Comparison of ENCODE assay signal across 19 mouse cellular contexts in the genomic region with DNA sequence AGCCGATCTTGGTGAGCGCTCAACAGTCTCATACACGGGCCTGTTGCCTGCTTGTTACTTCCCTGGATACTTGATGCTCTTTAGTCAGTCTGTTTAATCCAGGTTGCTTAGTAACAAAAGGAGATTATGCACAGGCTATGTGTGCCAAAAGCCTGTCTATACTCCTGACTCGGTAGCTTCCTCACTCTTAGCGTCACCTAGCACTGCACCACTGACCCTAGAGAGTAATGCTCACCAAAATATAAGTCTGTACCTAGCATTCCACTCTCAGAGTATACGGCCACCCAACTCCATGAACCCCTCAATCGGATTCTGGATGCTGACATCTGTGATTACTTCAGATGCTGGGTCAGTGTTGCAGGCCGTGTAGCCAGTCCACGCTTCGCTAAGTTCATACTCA.
DNase-seq lines count a peak whose midpoint lies in the region; ATAC-seq and TF ChIP-seq lines count a peak whose summit lies in the region.
"Had no signal": no experiment of that assay in that cellular context is flagged by ENCODE, and none has a peak within 500 bp of the region (broad histone marks: within the 10 kb centered on the region; RNA-seq: fewer than 3 reads in every experiment).

No protein-coding gene starts in this region.

- peak; percentile 24 for DNase-seq in midbrain, embryonic 14.5 days
- no peak for DNase-seq in kidney, adult 8-10 months
- no peak for DNase-seq in right cerebral cortex, postnatal 36 days (ENCODE audit: low spot score in 2 of 2)
- DNase-seq: adrenal gland, postnatal 10 days; cerebellum, adult 11-12 months; cerebellum, adult 9-10 months; cerebellum, postnatal 25 days; gastrocnemius, postnatal 10 days; heart, adult 2 months had no signal

- ATAC-seq in midbrain, embryonic 13.5 days, result 0 out of 2 replicates have a peak, but pooled peaks have one; percentile 45
- no peak for ATAC-seq in midbrain, embryonic 15.5 days (replicated peaks)
- no peak for ATAC-seq in midbrain, embryonic 14.5 days (ENCODE audit: low FRiP score, low TSS enrichment)
- ATAC-seq in CD4-positive, CD25-positive, alpha-beta regulatory T cell, adult 4 months, result no peak
- ATAC-seq: forebrain, embryonic 13.5 days had no signal

- 74% methylated on average over 10 of the region's 10 CpGs for WGBS in midbrain, embryonic 13.5 days
- WGBS in midbrain, embryonic 15.5 days, result 68% methylated on average over 10 of the region's 10 CpGs
- WGBS in midbrain, embryonic 14.5 days, result 69% methylated on average over 10 of the region's 10 CpGs

- no peak overlapping the region for H3K4me2 ChIP-seq in midbrain, embryonic 13.5 days (replicated peaks)
- H3K4me2 ChIP-seq in midbrain, embryonic 15.5 days, result no peak overlapping the region
- no peak overlapping the region for H3K4me2 ChIP-seq in midbrain, embryonic 14.5 days (ENCODE audit: low read length)
- H3K4me2 ChIP-seq in myocyte (ENCODE audit: low read depth), result peak overlapping the region; percentile 8
- H3K4me2 ChIP-seq: embryonic facial prominence, embryonic 12.5 days; forebrain, embryonic 13.5 days; heart, embryonic 12.5 days; hindbrain, embryonic 14.5 days had no signal

- no peaks in the 10 kb centered on the region for H3K79me2 ChIP-seq in myocyte (ENCODE audit: control insufficient read depth, insufficient read depth)

- H3ac ChIP-seq in myocyte (ENCODE audit: control insufficient read depth, insufficient read length), result no peak overlapping the region

- H3K4me3 ChIP-seq in midbrain, embryonic 13.5 days (replicated peaks), result no peak overlapping the region
- H3K4me3 ChIP-seq in midbrain, embryonic 15.5 days, result no peak overlapping the region
- H3K4me3 ChIP-seq in midbrain, embryonic 14.5 days (replicated peaks; ENCODE audit: low read depth, low read length), result no peak overlapping the region
- H3K4me3 ChIP-seq in myocyte, result no peak overlapping the region
- H3K4me3 ChIP-seq: embryonic facial prominence, embryonic 12.5 days; forebrain, embryonic 13.5 days; heart, adult 2 months; heart, embryonic 12.5 days; hindbrain, embryonic 10.5 days had no signal

- H3K27ac ChIP-seq in midbrain, embryonic 13.5 days, result no peak overlapping the region
- H3K27ac ChIP-seq in midbrain, embryonic 15.5 days, result no peak overlapping the region
- H3K27ac ChIP-seq in midbrain, embryonic 14.5 days (replicated peaks; ENCODE audit: low read depth, low read length), result no peak overlapping the region
- H3K27ac ChIP-seq: embryonic facial prominence, embryonic 12.5 days; forebrain, embryonic 13.5 days; heart, adult 2 months; hindbrain, embryonic 10.5 days; hindbrain, embryonic 14.5 days had no signal

- no peak overlapping the region for H3K9ac ChIP-seq in midbrain, embryonic 13.5 days (replicated peaks)
- no peak overlapping the region for H3K9ac ChIP-seq in midbrain, embryonic 15.5 days
- H3K9ac ChIP-seq in midbrain, embryonic 14.5 days (replicated peaks; ENCODE audit: low read length), result no peak overlapping the region
- H3K9ac ChIP-seq: embryonic facial prominence, embryonic 12.5 days; forebrain, embryonic 13.5 days; heart, embryonic 12.5 days; hindbrain, embryonic 14.5 days had no signal

- no peaks in the 10 kb centered on the region for H3K9me3 ChIP-seq in midbrain, embryonic 13.5 days
- H3K9me3 ChIP-seq in midbrain, embryonic 15.5 days, result no peaks in the 10 kb centered on the region
- no peaks in the 10 kb centered on the region for H3K9me3 ChIP-seq in midbrain, embryonic 14.5 days (ENCODE audit: control insufficient read depth, low read length)
- H3K9me3 ChIP-seq: embryonic facial prominence, embryonic 12.5 days; forebrain, embryonic 13.5 days; G1E; heart, embryonic 12.5 days; hindbrain, embryonic 10.5 days had no signal

- H3K36me3 ChIP-seq in midbrain, embryonic 13.5 days, result no peaks in the 10 kb centered on the region
- no peaks in the 10 kb centered on the region for H3K36me3 ChIP-seq in midbrain, embryonic 15.5 days (replicated peaks)
- no peaks in the 10 kb centered on the region for H3K36me3 ChIP-seq in midbrain, embryonic 14.5 days (ENCODE audit: control insufficient read depth, insufficient read depth, low read length)
- no peaks in the 10 kb centered on the region for H3K36me3 ChIP-seq in myocyte (ENCODE audit: control insufficient read depth, insufficient read depth)
- H3K36me3 ChIP-seq: embryonic facial prominence, embryonic 12.5 days; G1E; heart, embryonic 12.5 days; hindbrain, embryonic 10.5 days had no signal

- TF ChIP-seq POLR2A in myocyte (IDR thresholded peaks at IDR 0.05; ENCODE audit: insufficient read length, low read depth), result no peak

- H3K27me3 ChIP-seq in midbrain, embryonic 13.5 days, result no peaks in the 10 kb centered on the region
- no peaks in the 10 kb centered on the region for H3K27me3 ChIP-seq in midbrain, embryonic 15.5 days (replicated peaks)
- no peaks in the 10 kb centered on the region for H3K27me3 ChIP-seq in midbrain, embryonic 14.5 days (ENCODE audit: control insufficient read depth, insufficient read depth, low read length)
- no peaks in the 10 kb centered on the region for H3K27me3 ChIP-seq in myocyte (ENCODE audit: control insufficient read depth, insufficient read depth, insufficient read length)
- H3K27me3 ChIP-seq: embryonic facial prominence, embryonic 12.5 days; forebrain, embryonic 13.5 days; heart, embryonic 12.5 days had no signal

- H3K4me1 ChIP-seq in midbrain, embryonic 13.5 days (replicated peaks), result no peaks in the 10 kb centered on the region
- H3K4me1 ChIP-seq in midbrain, embryonic 15.5 days, result no peaks in the 10 kb centered on the region
- no peaks in the 10 kb centered on the region for H3K4me1 ChIP-seq in midbrain, embryonic 14.5 days (ENCODE audit: control insufficient read depth, insufficient read depth, low read length)
- H3K4me1 ChIP-seq: embryonic facial prominence, embryonic 12.5 days; forebrain, embryonic 13.5 days; heart, embryonic 12.5 days had no signal

TF ChIP-seq in myocyte, 11 proteins besides CTCF, POLR2A, EP300 and RAD21:
- TF ChIP-seq MYOG (IDR thresholded peaks at IDR 0.05; ENCODE audit: control insufficient read depth in 1 of 3, insufficient read depth in 1 of 3, insufficient read length in 2 of 3, low read depth in 2 of 3) (no peak), USF1 (IDR thresholded peaks at IDR 0.05; ENCODE audit: low read depth) (no peak), MAX (IDR thresholded peaks at IDR 0.05; ENCODE audit: low read depth) (no peak), REST (IDR thresholded peaks at IDR 0.05; ENCODE audit: insufficient read depth, insufficient read length) (no peak), MYOD1 (IDR thresholded peaks at IDR 0.05; ENCODE audit: control insufficient read depth in 1 of 3, insufficient read length in 2 of 3, low read depth in 2 of 3) (no peak), TCF12 (IDR thresholded peaks at IDR 0.05; ENCODE audit: insufficient read depth, poor library complexity, severe bottlenecking) (no peak), E2F4 (IDR thresholded peaks at IDR 0.05; ENCODE audit: insufficient read depth) (no peak), POLR2AphosphoS2 (IDR thresholded peaks at IDR 0.05; ENCODE audit: insufficient read length, low read depth) (no peak), CEBPB (IDR thresholded peaks at IDR 0.05; ENCODE audit: insufficient read depth, poor library complexity, severe bottlenecking) (no peak), TCF3 (IDR thresholded peaks at IDR 0.05; ENCODE audit: insufficient read length, low read depth) (no peak), SRF (IDR thresholded peaks at IDR 0.05; ENCODE audit: control insufficient read depth, insufficient read length, low read depth) (no peak)
TF ChIP-seq in myocyte: peak in this region for 0.
